Mouse (Mus musculus) left cerebral cortex, adult 18-20 months (tissue): ENCODE measurements around the gene Rhno1. TPM values are rescaled to one million over a fixed set of nuclear protein-coding genes. Genes with fewer than 3 reads are reported as not detected.

Experiments
- total RNA-seq, 2 experiments: library from RNA; stranded (reverse); gene quantifications; 2 replicates each; pipeline ENCODE4 v1.2.3; 2021

The Rhno1 gene
- total RNA-seq, 2 experiments from 2014 or later = 18.0 to 18.8 TPM

Other genes starting within 250 kb of the Rhno1 start
- 10 to 100 TPM; 53.5 to 53.8 TPM for gene Tspan9, start 219.3 kb downstream of the Rhno1 start, total RNA-seq
- 1 to 10 TPM in 1 of 2 experiments, under 1 TPM in 1; 0.56 to 1.9 TPM for gene Tead4, start 62.1 kb downstream of the Rhno1 start, total RNA-seq
- gene Tulp3, start 7.1 kb downstream of the Rhno1 start, total RNA-seq = 10 to 100 TPM; 15.4 to 18.6 TPM
- 1 to 10 TPM; 1.1 to 1.2 TPM for gene Foxm1, start 56 bp upstream of the Rhno1 start, total RNA-seq
- 1 to 10 TPM in 1 of 2 experiments, under 1 TPM in 1; 0.68 to 1.3 TPM for gene Tex52, start 12.5 kb upstream of the Rhno1 start, total RNA-seq
- not detected for gene Gm44596, start 12.6 kb upstream of the Rhno1 start, total RNA-seq
- gene Nrip2, start 36.4 kb upstream of the Rhno1 start, total RNA-seq = 10 to 100 TPM; 10.5 to 11.7 TPM
- gene Itfg2, start 62.0 kb upstream of the Rhno1 start, total RNA-seq = 10 to 100 TPM; 24.1 to 25.0 TPM
- gene Fkbp4, start 75.8 kb upstream of the Rhno1 start, total RNA-seq = 100 to 1,000 TPM; 124 to 128 TPM
- not detected for gene Pzp, start 163.8 kb upstream of the Rhno1 start, total RNA-seq
- 10 to 100 TPM; 10.3 to 11.6 TPM for gene A2ml1, start 218.7 kb upstream of the Rhno1 start, total RNA-seq